Mouse (Mus musculus): ENCODE measurements at regions not wholly inside any gene's neighbourhood (a gene's known extent, or its start where the extent isn't known, plus 50 kb on each side); places are given as distances from the start of the nearest gene placed in this dataset.

- peak; percentile 37 for DNase-seq
- H3K4me3 ChIP-seq (ENCODE audit: low read depth, low read length), result no peak overlapping the region
- peak overlapping the region; percentile 46; the same call in 1 of the 2 replicates for H3K27ac ChIP-seq (ENCODE audit: low read depth)
- H3K4me1 ChIP-seq (ENCODE audit: insufficient read depth), result peaks cover 17% of the 10 kb centered on the region
- 32% methylated on average over 1 of the region's 1 CpGs for WGBS (ENCODE audit: insufficient replicate concordance)
- no peak overlapping the region for H3K9ac ChIP-seq (replicated peaks)
- ATAC-seq, result peak; percentile 91
- no peaks in the 10 kb centered on the region for H3K27me3 ChIP-seq (ENCODE audit: insufficient read depth, low read length)
- 0 out of 2 replicates have a peak overlapping the region, but pooled peaks have one; percentile 20 for H3K4me2 ChIP-seq (ENCODE audit: low read depth, low read length)
- TF ChIP-seq EP300 (IDR thresholded peaks at IDR 0.05; ENCODE audit: low read depth), result peak; percentile 74
- no peak for TF ChIP-seq CTCF (IDR thresholded peaks at IDR 0.05; ENCODE audit: low read depth)
- H3K9me3 ChIP-seq (ENCODE audit: low read length), result peaks cover 3% of the 10 kb centered on the region; the same call in 1 of the 2 replicates
- H3K36me3 ChIP-seq (replicated peaks; ENCODE audit: insufficient read depth, low read length), result 0 out of 2 replicates have a peak, but pooled peaks cover 3% of the 10 kb centered on the region
Measured at GRCm38 (mm10) chr10:43765275-43765674, 136.3 kb downstream of the Qrsl1 start.

GRCm38 (mm10) chr10:43765829-43766486 lies 135.6 kb downstream of the Qrsl1 start:
- peak; percentile 77 for ATAC-seq
- WGBS (ENCODE audit: insufficient replicate concordance), result 38% methylated on average over 11 of the region's 11 CpGs
- H3K9ac ChIP-seq (replicated peaks), result no peak overlapping the region

GRCm38 (mm10) chr10:43767961-43768726 lies 133.4 kb downstream of the Qrsl1 start:
- H3K27ac ChIP-seq (ENCODE audit: low read depth), result no peak overlapping the region
- ATAC-seq (no peak), DNase-seq (peak; percentile 8)
- peaks cover 17% of the 10 kb centered on the region for H3K4me1 ChIP-seq (ENCODE audit: insufficient read depth)
- TF ChIP-seq CTCF (IDR thresholded peaks at IDR 0.05; ENCODE audit: low read depth) (no peak), EP300 (IDR thresholded peaks at IDR 0.05; ENCODE audit: low read depth) (no peak)
- peaks cover 3% of the 10 kb centered on the region; the same call in 1 of the 2 replicates for H3K9me3 ChIP-seq (ENCODE audit: low read length)
- H3K4me3 ChIP-seq (ENCODE audit: low read depth, low read length), result no peak overlapping the region
- no peak overlapping the region for H3K4me2 ChIP-seq (ENCODE audit: low read depth, low read length)
- no peak overlapping the region for H3K9ac ChIP-seq (replicated peaks)
- H3K36me3 ChIP-seq (replicated peaks; ENCODE audit: insufficient read depth, low read length), result 0 out of 2 replicates have a peak, but pooled peaks cover 3% of the 10 kb centered on the region
- WGBS (ENCODE audit: insufficient replicate concordance), result 83% methylated on average over 16 of the region's 16 CpGs
- no peaks in the 10 kb centered on the region for H3K27me3 ChIP-seq (ENCODE audit: insufficient read depth, low read length)

More at GRCm38 (mm10) chr10:43765829-43766486, 135.6 kb downstream of the Qrsl1 start:
- no peak for TF ChIP-seq EP300 (IDR thresholded peaks at IDR 0.05; ENCODE audit: low read depth)
- TF ChIP-seq CTCF (IDR thresholded peaks at IDR 0.05; ENCODE audit: low read depth), result no peak
- Histone ChIP-seq H3K4me2 (ENCODE audit: low read depth, low read length) (peak overlapping the region; percentile 20; the same call in 1 of the 2 replicates), H3K27me3 (ENCODE audit: insufficient read depth, low read length) (no peaks in the 10 kb centered on the region), H3K9me3 (ENCODE audit: low read length) (peaks cover 3% of the 10 kb centered on the region; the same call in 1 of the 2 replicates), H3K27ac (ENCODE audit: low read depth) (peak overlapping the region; percentile 46; the same call in 1 of the 2 replicates), H3K36me3 (replicated peaks; ENCODE audit: insufficient read depth, low read length) (0 out of 2 replicates have a peak, but pooled peaks cover 3% of the 10 kb centered on the region), H3K4me3 (ENCODE audit: low read depth, low read length) (no peak overlapping the region), H3K4me1 (ENCODE audit: insufficient read depth) (peaks cover 17% of the 10 kb centered on the region)
- peak; percentile 30 for DNase-seq

- Histone ChIP-seq H3K4me1 (ENCODE audit: insufficient read depth) (peaks cover 17% of the 10 kb centered on the region), H3K9ac (replicated peaks) (no peak overlapping the region), H3K4me2 (ENCODE audit: low read depth, low read length) (no peak overlapping the region), H3K27ac (ENCODE audit: low read depth) (no peak overlapping the region), H3K27me3 (ENCODE audit: insufficient read depth, low read length) (no peaks in the 10 kb centered on the region), H3K4me3 (ENCODE audit: low read depth, low read length) (no peak overlapping the region), H3K9me3 (ENCODE audit: low read length) (no peaks in the 10 kb centered on the region; the same call in 1 of the 2 replicates), H3K36me3 (replicated peaks; ENCODE audit: insufficient read depth, low read length) (no peaks in the 10 kb centered on the region)
- no peak for TF ChIP-seq EP300 (IDR thresholded peaks at IDR 0.05; ENCODE audit: low read depth)
- no peak for TF ChIP-seq CTCF (IDR thresholded peaks at IDR 0.05; ENCODE audit: low read depth)
- peak; percentile 9 for DNase-seq
- WGBS (ENCODE audit: insufficient replicate concordance), result 68% methylated on average over 3 of the region's 3 CpGs
- no peak for ATAC-seq
Measured at GRCm38 (mm10) chr10:43769026-43769425, 132.5 kb downstream of the Qrsl1 start.

- TF ChIP-seq CTCF (IDR thresholded peaks at IDR 0.05; ENCODE audit: low read depth), result no peak
- no peak for TF ChIP-seq EP300 (IDR thresholded peaks at IDR 0.05; ENCODE audit: low read depth)
- no peak overlapping the region for H3K4me3 ChIP-seq (ENCODE audit: low read depth, low read length)
- no peaks in the 10 kb centered on the region for H3K27me3 ChIP-seq (ENCODE audit: insufficient read depth, low read length)
- no peaks in the 10 kb centered on the region for H3K9me3 ChIP-seq (ENCODE audit: low read length)
- no peak for ATAC-seq
- WGBS (ENCODE audit: insufficient replicate concordance), result 76% methylated on average over 1 of the region's 1 CpGs
- H3K27ac ChIP-seq (ENCODE audit: low read depth), result no peak overlapping the region
- H3K4me1 ChIP-seq (ENCODE audit: insufficient read depth), result no peaks in the 10 kb centered on the region
- no peaks in the 10 kb centered on the region for H3K36me3 ChIP-seq (replicated peaks; ENCODE audit: insufficient read depth, low read length)
- DNase-seq, result no peak
- H3K9ac ChIP-seq (replicated peaks), result no peak overlapping the region
- no peak overlapping the region for H3K4me2 ChIP-seq (ENCODE audit: low read depth, low read length)
Measured at GRCm38 (mm10) chr10:43775807-43776206, 125.7 kb downstream of the Qrsl1 start.
